In the genomic region with DNA sequence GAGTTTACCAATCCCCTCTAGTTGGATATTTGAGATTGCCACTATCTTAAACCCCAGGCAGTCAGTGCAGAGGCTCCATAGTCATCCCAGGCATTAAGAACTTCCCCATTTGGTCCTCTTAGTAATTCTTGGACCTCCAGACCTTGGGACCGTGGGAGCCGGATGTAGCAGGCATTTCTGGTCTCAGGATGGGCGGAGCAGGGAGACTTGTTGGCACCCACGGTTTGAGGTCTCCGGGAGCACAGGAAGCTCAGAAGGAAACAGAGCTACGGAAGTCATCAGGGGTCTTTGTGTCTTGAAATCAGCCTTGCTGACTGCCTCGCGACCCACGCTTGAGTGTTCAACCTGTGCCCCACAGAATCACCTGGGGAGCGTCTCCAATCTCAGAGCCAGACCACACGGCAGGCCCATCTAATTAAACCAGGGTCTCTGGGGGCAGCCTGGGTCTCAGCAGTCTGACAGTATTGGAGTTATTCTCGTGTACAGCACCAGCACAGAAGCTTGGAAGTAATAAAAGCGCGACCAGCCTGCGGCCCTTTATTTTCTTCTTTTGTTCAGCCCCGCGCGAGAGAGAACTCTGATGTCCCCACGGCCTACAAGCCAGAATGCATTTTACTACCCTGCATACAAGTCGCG, we compare ENCODE assay signal across 12 mouse cellular contexts. TPM values are rescaled to one million over a fixed set of nuclear protein-coding genes. Genes with fewer than 3 reads are reported as not detected.
A peak's percentile ranks its signal among the peaks of the same experiment; 100 is the strongest.
DNase-seq lines count a peak whose midpoint lies in the region; ATAC-seq lines count a peak whose summit lies in the region.
"Had no signal": no experiment of that assay in that cellular context is flagged by ENCODE, and none has a peak within 500 bp of the region (broad histone marks: within the 10 kb centered on the region; RNA-seq: fewer than 3 reads in every experiment).

No protein-coding gene starts in this region.

- no peaks in the 10 kb centered on the region for H3K36me3 ChIP-seq in midbrain, embryonic 14.5 days (ENCODE audit: control insufficient read depth, insufficient read depth, low read length)
- no peaks in the 10 kb centered on the region for H3K36me3 ChIP-seq in midbrain, embryonic 13.5 days
- no peaks in the 10 kb centered on the region for H3K36me3 ChIP-seq in neural tube, embryonic 15.5 days
- H3K36me3 ChIP-seq: forebrain, embryonic 15.5 days had no signal

- DNase-seq in midbrain, embryonic 14.5 days: peak; percentile 53
- DNase-seq in kidney, adult 9 months: peak; percentile 56
- DNase-seq in kidney, postnatal 4 days: peak; percentile 24 to 46
- DNase-seq in embryo, embryonic 10.5 days (ENCODE audit: low spot score): no peak
- DNase-seq: cerebellum, postnatal 14 days; gastrocnemius, postnatal 14 days had no signal

- H3K9me3 ChIP-seq in midbrain, embryonic 14.5 days (ENCODE audit: control insufficient read depth, low read length): no peaks in the 10 kb centered on the region
- no peaks in the 10 kb centered on the region for H3K9me3 ChIP-seq in midbrain, embryonic 13.5 days
- no peaks in the 10 kb centered on the region for H3K9me3 ChIP-seq in neural tube, embryonic 15.5 days (replicated peaks)
- H3K9me3 ChIP-seq: forebrain, embryonic 15.5 days had no signal

- WGBS in midbrain, embryonic 14.5 days: 44% methylated on average over 21 of the region's 21 CpGs
- WGBS in midbrain, embryonic 13.5 days: 46% methylated on average over 21 of the region's 21 CpGs
- WGBS in neural tube, embryonic 15.5 days: 28% methylated on average over 21 of the region's 21 CpGs

- peaks cover 10% of the 10 kb centered on the region; the same call in 1 of the 2 replicates for H3K4me1 ChIP-seq in midbrain, embryonic 14.5 days (ENCODE audit: control insufficient read depth, insufficient read depth, low read length)
- H3K4me1 ChIP-seq in midbrain, embryonic 13.5 days (replicated peaks): peaks cover 25% of the 10 kb centered on the region
- peaks cover 25% of the 10 kb centered on the region for H3K4me1 ChIP-seq in neural tube, embryonic 15.5 days

- peak overlapping the region; percentile 41; the same call in 1 of the 2 replicates for H3K27ac ChIP-seq in midbrain, embryonic 14.5 days (replicated peaks; ENCODE audit: low read depth, low read length)
- H3K27ac ChIP-seq in midbrain, embryonic 13.5 days: no peak overlapping the region; the same call in 1 of the 2 replicates
- no peak overlapping the region for H3K27ac ChIP-seq in neural tube, embryonic 15.5 days (replicated peaks)
- H3K27ac ChIP-seq: forebrain, embryonic 15.5 days; left cerebral cortex, adult 2 months had no signal

- no peak overlapping the region for H3K9ac ChIP-seq in midbrain, embryonic 14.5 days (replicated peaks; ENCODE audit: low read length)
- H3K9ac ChIP-seq in midbrain, embryonic 13.5 days (replicated peaks): no peak overlapping the region
- H3K9ac ChIP-seq in neural tube, embryonic 15.5 days (replicated peaks): no peak overlapping the region
- H3K9ac ChIP-seq: forebrain, embryonic 15.5 days had no signal

- no peak overlapping the region for H3K4me3 ChIP-seq in midbrain, embryonic 14.5 days (replicated peaks; ENCODE audit: low read depth, low read length)
- no peak overlapping the region for H3K4me3 ChIP-seq in midbrain, embryonic 13.5 days (replicated peaks)
- no peak overlapping the region for H3K4me3 ChIP-seq in neural tube, embryonic 15.5 days (replicated peaks)
- H3K4me3 ChIP-seq: forebrain, embryonic 15.5 days; left cerebral cortex, adult 2 months had no signal

- no peak overlapping the region for H3K4me2 ChIP-seq in midbrain, embryonic 14.5 days (ENCODE audit: low read length)
- H3K4me2 ChIP-seq in midbrain, embryonic 13.5 days (replicated peaks): no peak overlapping the region
- peak overlapping the region; percentile 25 for H3K4me2 ChIP-seq in neural tube, embryonic 15.5 days
- H3K4me2 ChIP-seq: forebrain, embryonic 15.5 days had no signal

- no peak for ATAC-seq in midbrain, embryonic 14.5 days (ENCODE audit: low FRiP score, low TSS enrichment)
- ATAC-seq in midbrain, embryonic 13.5 days: no peak
- no peak for ATAC-seq in neural tube, embryonic 15.5 days (ENCODE audit: low FRiP score)
- ATAC-seq in activated CD4-positive, CD25-positive, alpha-beta regulatory T cell, adult 4 months: no peak
- ATAC-seq: forebrain, embryonic 15.5 days; intestine, postnatal 0 days had no signal

- no peaks in the 10 kb centered on the region for H3K27me3 ChIP-seq in midbrain, embryonic 14.5 days (ENCODE audit: control insufficient read depth, insufficient read depth, low read length)
- no peaks in the 10 kb centered on the region for H3K27me3 ChIP-seq in midbrain, embryonic 13.5 days
- H3K27me3 ChIP-seq in neural tube, embryonic 15.5 days (replicated peaks): no peaks in the 10 kb centered on the region
- H3K27me3 ChIP-seq: forebrain, embryonic 15.5 days had no signal

RNA-seq across cellular contexts. Expression of gene Sema5b, which starts 24.9 kb away (rescaled TPM):
- polyA plus RNA-seq in midbrain, embryonic 14.5 days (2014; fragmentation: Nextera tagmentation; extraction: Ambion mirVana): 18.4 and 20.0 TPM in 2 replicates
- 36.9 and 43.6 TPM in 2 replicates for polyA plus RNA-seq in midbrain, embryonic 13.5 days (2015; fragmentation: Nextera tagmentation; extraction: Ambion mirVana)
- 16.9 and 17.2 TPM in 2 replicates for polyA plus RNA-seq in neural tube, embryonic 15.5 days (2015; fragmentation: Nextera tagmentation; extraction: Ambion mirVana)
- not detected for polyA plus RNA-seq in activated CD4-positive, CD25-positive, alpha-beta regulatory T cell, adult 4 months (2017; shearing (Covaris generic))

RNA-seq across cellular contexts. Expression of gene Pdia5, which starts 25.4 kb away (rescaled TPM):
- 6.2 and 7.6 TPM in 2 replicates for polyA plus RNA-seq in midbrain, embryonic 14.5 days (2014; fragmentation: Nextera tagmentation; extraction: Ambion mirVana)
- polyA plus RNA-seq in midbrain, embryonic 13.5 days (2015; fragmentation: Nextera tagmentation; extraction: Ambion mirVana): 12.0 and 13.9 TPM in 2 replicates
- 15.2 and 19.6 TPM in 2 replicates for polyA plus RNA-seq in neural tube, embryonic 15.5 days (2015; fragmentation: Nextera tagmentation; extraction: Ambion mirVana)
- not detected for polyA plus RNA-seq in activated CD4-positive, CD25-positive, alpha-beta regulatory T cell, adult 4 months (2017; shearing (Covaris generic))

Comparison
In these comparisons a context has a peak if more than half of its experiments do, and no peak if none do; other contexts are left out.
1. RNA of gene Sema5b, which starts 24.9 kb away (polyA plus RNA-seq): 36.9 to 43.6 TPM in midbrain, embryonic 13.5 days, 18.4 to 20.0 TPM in midbrain, embryonic 14.5 days and 16.9 to 17.2 TPM in neural tube, embryonic 15.5 days; not detected in activated CD4-positive, CD25-positive, alpha-beta regulatory T cell, adult 4 months; every median in the first group is over 10 times any median in the second.